Mouse (Mus musculus) heart, adult 2 months (tissue): Measurements from ENCODE around the gene Gm20662. TPM values are rescaled to one million over a fixed set of nuclear protein-coding genes. Genes with fewer than 3 reads are reported as not detected.

Experiments used
- DNase-seq, 2 experiments: peaks; one replicate each; pipeline ENCODE4 v3.0.0; 2021
- H3K27ac ChIP-seq: fragments of 200-600 bp; 2 replicates; pipeline ENCODE4 v1.8.1; 2022
- H3K27me3 ChIP-seq: fragments of 200-500 bp; 2 replicates; pipeline ENCODE4 v1.6.1; 2012; ENCODE audit warnings: mild to moderate bottlenecking, low read length, inconsistent platforms, mixed read lengths; ENCODE audit not compliant: control insufficient read depth, insufficient read depth
- H3K36me3 ChIP-seq: fragments of 200-500 bp; 2 replicates; pipeline ENCODE4 v1.6.1; 2012; ENCODE audit warnings: low read length, inconsistent platforms; ENCODE audit not compliant: control insufficient read depth, insufficient read depth
- H3K4me1 ChIP-seq: fragments of 200-500 bp; 2 replicates; pipeline ENCODE4 v1.6.1; 2011; ENCODE audit warnings: low read length; ENCODE audit not compliant: control insufficient read depth, insufficient read depth
- H3K4me3 ChIP-seq: fragments of 200-600 bp; 2 replicates; pipeline ENCODE4 v1.8.1; 2022
- H3K79me2 ChIP-seq: fragments of 200-500 bp; replicated peaks from 2 replicates; pipeline ENCODE4 v1.6.1; 2012; ENCODE audit warnings: mild to moderate bottlenecking, inconsistent platforms, low read length, moderate library complexity, mixed read lengths; ENCODE audit not compliant: control insufficient read depth, insufficient read depth
- H3K9ac ChIP-seq: fragments of 200-500 bp; 2 replicates; pipeline ENCODE4 v1.6.1; 2012; ENCODE audit warnings: low read depth, mild to moderate bottlenecking, control low read depth, inconsistent platforms, low read length, mixed read lengths
- CTCF ChIP-seq: fragments of 200-600 bp; IDR thresholded peaks from 2 replicates; pipeline ENCODE4 v1.8.1; 2022; ENCODE audit warnings: antibody characterized with exemption, mild to moderate bottlenecking, moderate library complexity
- EP300 ChIP-seq: fragments of 200-500 bp; IDR thresholded peaks from 2 replicates; pipeline ENCODE4 v1.6.1; 2011; ENCODE audit warnings: low read depth, low read length, control low read depth; ENCODE audit not compliant: insufficient read depth
- POLR2A ChIP-seq: fragments of 200-500 bp; IDR thresholded peaks from 2 replicates; pipeline ENCODE4 v1.6.1; 2011; ENCODE audit warnings: mild to moderate bottlenecking, low read depth, low read length, control low read depth; ENCODE audit not compliant: insufficient read depth
- WGBS: fragments of 180-500 bp; shearing (Covaris S2); methylation state at CpG from one replicate; pipeline ENCODE4 v1.1.7; 2018; 5-methylcytosine and 5-hydroxymethylcytosine counted together
- intact Hi-C: fragments of 180-260 bp; cut with DNase I; formaldehyde crosslinking; loops from one replicate; pipeline ENCODE4 v1.15.1; 2025
- polyA plus RNA-seq: library from polyadenylated mRNA; depleted of rRNA; stranded (reverse); fragments of >200 nt; gene quantifications from 2 replicates; pipeline ENCODE4 v1.2.3, GENCODE M21; 2012
- total RNA-seq, 2 experiments: library from RNA; stranded (reverse); gene quantifications; 2 replicates each; pipeline ENCODE4 v1.2.3; 2021

The Gm20662 gene
- total and polyA plus RNA-seq, 3 experiments: 1.4 to 2.3 (median 1.8) TPM

GRCm38 (mm10) chr9:107970311-107970710, 25.8 kb upstream of the Gm20662 start:
- H3K4me3 ChIP-seq: no peak overlapping the region
- no peak overlapping the region for H3K27ac ChIP-seq
- DNase-seq: no peak
- intact Hi-C loops: no loop called here
- TF ChIP-seq POLR2A: no peak
- TF ChIP-seq EP300: no peak
- TF ChIP-seq CTCF: no peak
- H3K4me1 ChIP-seq: peaks cover 19% of the 10 kb centered on the region
- 78% methylated on average over 5 of the region's 5 CpGs for WGBS
- no peaks in the 10 kb centered on the region for H3K36me3 ChIP-seq
- no peak overlapping the region for H3K9ac ChIP-seq
- no peaks in the 10 kb centered on the region for H3K79me2 ChIP-seq
- no peaks in the 10 kb centered on the region for H3K27me3 ChIP-seq

GRCm38 (mm10) chr9:107971690-107972541, 24.2 kb upstream of the Gm20662 start:
- DNase-seq: peak; percentile 56 to 63
- Histone ChIP-seq H3K36me3 (no peaks in the 10 kb centered on the region), H3K27me3 (no peaks in the 10 kb centered on the region), H3K79me2 (peaks cover 3% of the 10 kb centered on the region), H3K9ac (no peak overlapping the region), H3K27ac (peak overlapping the region; percentile 47), H3K4me1 (peaks cover 25% of the 10 kb centered on the region), H3K4me3 (no peak overlapping the region)
- 42% methylated on average over 8 of the region's 8 CpGs for WGBS
- peak; percentile 88; the same call in 1 of the 2 replicates for TF ChIP-seq EP300
- no peak for TF ChIP-seq CTCF
- TF ChIP-seq POLR2A: peak; percentile 51; the same call in 1 of the 2 replicates
- intact Hi-C loops: no loop called here

- no peak overlapping the region for H3K4me3 ChIP-seq
- H3K79me2 ChIP-seq: peaks cover 3% of the 10 kb centered on the region
- no peak overlapping the region for H3K9ac ChIP-seq
- H3K27me3 ChIP-seq: no peaks in the 10 kb centered on the region
- 18% methylated on average over 10 of the region's 10 CpGs for WGBS
- TF ChIP-seq POLR2A: no peak
- no peak for TF ChIP-seq CTCF
- TF ChIP-seq EP300: no peak
- peaks cover 23% of the 10 kb centered on the region for H3K4me1 ChIP-seq
- H3K27ac ChIP-seq: peak overlapping the region; percentile 80
- intact Hi-C loops: no loop called here
- DNase-seq: no peak
- H3K36me3 ChIP-seq: no peaks in the 10 kb centered on the region
These were observed 21.5 kb upstream of the Gm20662 start for GRCm38 (mm10) chr9:107974491-107975171.

GRCm38 (mm10) chr9:107975399-107976386, 20.5 kb upstream of the Gm20662 start, which contains the start of gene Uba7:
TSS of gene Uba7 (plus strand) at chr9:107975505.
- Histone ChIP-seq H3K9ac (peak within 1 kb of the TSS; percentile 84), H3K27ac (peak within 1 kb of the TSS; percentile 80), H3K36me3 (no peaks in the 10 kb centered on the region), H3K27me3 (no peaks in the 10 kb centered on the region), H3K4me1 (peaks cover 28% of the 10 kb centered on the region), H3K79me2 (peaks cover 3% of the 10 kb centered on the region), H3K4me3 (peak within 1 kb of the TSS; percentile 42)
- TF ChIP-seq POLR2A: peak; percentile 75; the same call in 1 of the 2 replicates
- TF ChIP-seq CTCF: no peak
- TF ChIP-seq EP300: peak; percentile 63; the same call in 1 of the 2 replicates
- DNase-seq: peak; percentile 64 to 65
- 36% methylated on average over 12 of the region's 12 CpGs for WGBS
- intact Hi-C loops: no loop called here

DNA sequence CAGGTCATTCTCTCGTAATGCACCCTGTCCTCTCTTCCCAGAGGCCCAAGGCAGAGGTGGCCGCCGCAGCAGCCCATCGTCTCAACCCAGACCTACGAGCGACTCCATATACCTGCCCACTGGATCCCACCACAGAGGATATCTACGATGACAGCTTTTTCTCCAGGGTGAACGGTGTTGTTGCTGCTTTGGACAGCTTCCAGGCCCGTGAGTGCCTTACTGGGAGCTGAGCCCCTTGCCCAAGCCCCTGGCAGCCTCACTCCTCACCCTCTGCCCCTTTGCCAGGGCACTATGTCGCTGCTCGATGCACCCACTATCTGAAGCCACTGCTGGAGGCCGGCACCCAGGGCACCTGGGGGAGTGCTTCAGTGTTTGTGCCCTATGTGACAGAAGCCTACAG, 17.3 kb upstream of the Gm20662 start:
- no peaks in the 10 kb centered on the region for H3K27me3 ChIP-seq
- peaks cover 3% of the 10 kb centered on the region for H3K79me2 ChIP-seq
- no peak overlapping the region for H3K27ac ChIP-seq
- no peaks in the 10 kb centered on the region; the same call in 1 of the 2 replicates for H3K36me3 ChIP-seq
- H3K4me3 ChIP-seq: no peak overlapping the region
- 90% methylated on average over 12 of the region's 12 CpGs for WGBS
- peaks cover 42% of the 10 kb centered on the region for H3K4me1 ChIP-seq
- no peak for DNase-seq
- no peak overlapping the region for H3K9ac ChIP-seq
- intact Hi-C loops: no loop called here
- TF ChIP-seq POLR2A (no peak), EP300 (no peak), CTCF (no peak)
